Mouse (Mus musculus) gonadal fat pad, adult 2 months (tissue): ENCODE results near the gene Os9. TPM values are rescaled to one million over a fixed set of nuclear protein-coding genes. Genes with fewer than 3 reads are reported as not detected.
"Not testable (repeated sequence)": the region's sequence is repeated elsewhere in the genome, so short reads cannot be mapped to it uniquely, and the experiment has no call there.

Experiments used
- DNase-seq: peaks from one replicate; pipeline ENCODE4 v3.0.0-alpha.2; 2012; ENCODE audit warnings: low read depth
- polyA plus RNA-seq: library from polyadenylated mRNA; depleted of rRNA; stranded (reverse); fragments of >200 nt; gene quantifications from 2 replicates; pipeline ENCODE4 v1.2.3, GENCODE M21; 2012

The Os9 gene
- polyA plus RNA-seq, 1 experiment, result 109 TPM

DNA sequence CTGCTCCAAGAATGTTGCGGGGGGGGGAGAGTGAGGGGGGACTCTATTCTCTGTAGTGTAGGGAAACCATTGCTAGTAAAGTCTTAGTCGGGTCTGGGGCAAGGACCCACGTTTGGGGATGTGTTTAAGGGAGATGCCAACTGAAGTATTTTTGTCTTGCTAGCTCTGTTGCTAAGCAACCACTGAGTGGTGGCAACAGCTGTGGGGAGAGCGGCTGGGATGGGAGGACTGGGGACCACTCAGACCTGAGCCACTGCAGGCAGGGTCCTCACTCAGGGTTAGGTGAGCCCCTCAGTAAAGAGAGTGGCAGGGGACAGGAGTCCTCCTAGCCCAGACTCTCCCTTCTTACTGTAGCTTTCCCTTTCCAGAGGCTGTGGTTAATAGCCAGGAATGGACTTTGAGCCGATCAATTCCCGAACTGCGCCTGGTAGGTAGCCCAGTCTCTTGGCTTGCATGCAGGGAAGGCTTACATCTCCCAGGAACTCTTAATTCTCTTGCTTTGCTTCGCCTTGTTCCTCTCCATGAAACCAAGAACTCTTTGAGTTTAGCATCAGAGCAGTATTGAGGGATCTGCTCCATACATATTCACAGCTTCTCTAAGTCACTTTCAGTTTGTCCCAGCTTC lies 38.8 kb downstream of the Os9 start:
- no peak for DNase-seq

DNA sequence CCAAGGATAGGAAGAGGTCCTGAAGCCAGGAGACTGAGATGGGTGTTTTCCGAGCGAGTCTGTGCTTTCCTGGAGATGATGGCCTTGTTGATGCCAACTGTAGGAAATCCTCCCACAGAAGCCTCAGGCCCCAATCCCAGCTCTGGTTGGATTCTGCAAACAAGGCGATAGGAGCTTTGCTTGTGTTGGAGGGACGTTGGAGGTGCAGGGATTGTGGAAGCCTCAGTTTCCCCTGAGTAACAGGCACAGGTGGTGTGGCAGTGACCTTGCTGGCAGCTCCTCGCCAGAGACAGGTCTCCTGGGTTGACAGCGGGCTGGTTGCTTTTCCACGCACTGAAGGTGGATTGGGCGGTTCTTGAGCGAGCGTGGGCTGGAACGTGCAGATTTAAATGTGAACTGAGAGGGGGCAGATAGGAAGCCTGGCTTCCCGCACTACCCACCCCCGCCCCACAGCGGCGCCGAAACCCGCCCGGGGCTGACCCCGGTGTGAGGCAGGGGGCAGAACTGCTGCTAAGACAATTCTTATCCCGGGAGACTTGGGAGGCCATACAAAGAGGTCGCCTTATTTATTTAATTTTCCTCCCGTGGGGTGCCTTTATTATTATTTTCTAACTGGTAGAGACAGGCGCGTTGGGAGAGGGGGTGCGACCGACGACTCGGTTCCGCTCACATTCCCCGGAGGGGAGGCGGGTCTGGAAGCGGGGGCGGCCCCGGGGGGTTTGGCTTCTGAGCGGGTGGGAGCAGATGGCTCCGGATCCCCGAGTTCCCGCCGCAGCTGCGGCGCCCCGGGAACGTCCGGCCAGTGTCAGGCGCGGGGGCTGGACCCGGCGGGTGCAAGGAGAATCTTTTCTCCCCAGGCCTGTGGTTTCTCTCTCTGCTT lies 39.8 kb downstream of the Os9 start:
- no peak for DNase-seq

DNA sequence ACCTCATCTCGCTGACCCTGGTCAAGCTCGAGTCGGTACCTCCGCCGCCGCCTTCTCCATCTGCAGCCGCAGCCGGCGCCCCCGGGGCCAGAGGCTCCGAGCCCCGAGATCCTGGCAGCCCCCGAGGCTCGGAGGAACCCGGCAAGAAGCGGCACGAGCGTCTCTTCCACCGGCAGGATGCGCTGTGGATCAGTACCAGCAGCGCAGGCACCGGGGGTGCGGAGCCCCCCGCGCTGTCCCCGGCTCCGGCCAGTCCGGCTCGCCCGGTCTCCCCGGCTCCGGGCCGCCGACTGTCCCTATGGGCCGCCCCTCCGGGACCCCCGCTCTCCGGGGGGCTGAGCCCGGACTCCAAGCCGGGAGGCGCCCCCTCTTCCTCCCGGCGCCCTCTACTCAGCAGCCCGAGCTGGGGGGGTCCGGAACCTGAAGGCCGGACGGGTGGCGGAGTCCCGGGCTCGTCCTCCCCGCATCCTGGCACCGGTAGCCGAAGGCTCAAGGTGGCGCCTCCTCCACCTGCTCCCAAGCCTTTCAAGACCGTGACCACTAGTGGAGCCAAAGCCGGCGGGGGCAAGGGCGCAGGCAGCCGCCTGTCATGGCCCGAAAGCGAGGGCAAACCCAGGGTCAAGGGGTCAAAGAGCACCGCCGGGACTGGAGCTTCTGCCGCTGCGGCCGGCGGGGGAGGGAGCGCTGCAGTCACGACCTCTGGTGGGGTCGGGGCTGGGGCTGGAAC lies 41.1 kb downstream of the Os9 start:
- no peak for DNase-seq

DNA sequence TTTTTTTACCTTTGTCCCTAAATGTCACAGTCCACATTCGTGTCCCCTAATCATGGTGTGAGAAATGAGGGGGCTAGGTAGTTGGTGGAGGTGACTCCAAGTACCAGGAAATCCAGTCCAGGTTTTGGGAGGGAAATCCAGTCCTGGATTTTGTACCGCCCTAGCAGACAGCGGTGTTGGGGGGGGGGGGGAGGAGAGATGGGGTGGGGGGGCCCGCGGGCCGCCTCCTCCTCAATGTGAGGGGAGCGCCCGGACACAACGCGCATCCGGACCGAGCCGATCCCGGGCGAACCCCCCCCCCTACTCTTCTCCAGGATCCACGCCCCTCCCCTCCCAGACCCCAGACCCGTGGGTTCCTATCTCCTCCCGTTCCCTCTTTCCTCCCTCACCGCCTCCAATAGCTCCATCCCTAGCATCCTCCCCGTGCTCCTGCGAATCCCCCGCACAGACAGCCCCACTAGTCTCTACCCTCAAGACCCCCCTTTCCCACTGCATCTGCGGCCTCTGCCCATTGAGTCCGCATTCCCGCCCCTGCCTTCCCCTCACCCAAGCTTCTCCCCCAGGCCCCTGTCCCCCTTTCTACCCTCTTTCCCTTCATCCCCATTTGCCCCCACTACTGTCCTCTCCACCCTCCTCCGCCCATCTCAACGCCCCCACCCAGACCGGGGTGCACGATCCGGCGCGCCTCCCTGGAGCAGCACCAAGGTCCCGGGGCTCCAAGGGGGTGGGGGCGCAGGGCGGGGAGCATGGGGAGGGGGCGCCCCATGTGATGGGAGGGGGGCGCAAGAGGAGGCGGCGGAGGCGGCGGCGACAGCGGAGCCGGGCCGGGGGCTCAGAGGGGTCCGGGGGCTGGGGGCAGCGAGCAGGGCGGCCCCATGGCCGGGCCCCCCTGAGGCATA lies 42.0 kb downstream of the Os9 start:
- DNase-seq, result no peak

DNA sequence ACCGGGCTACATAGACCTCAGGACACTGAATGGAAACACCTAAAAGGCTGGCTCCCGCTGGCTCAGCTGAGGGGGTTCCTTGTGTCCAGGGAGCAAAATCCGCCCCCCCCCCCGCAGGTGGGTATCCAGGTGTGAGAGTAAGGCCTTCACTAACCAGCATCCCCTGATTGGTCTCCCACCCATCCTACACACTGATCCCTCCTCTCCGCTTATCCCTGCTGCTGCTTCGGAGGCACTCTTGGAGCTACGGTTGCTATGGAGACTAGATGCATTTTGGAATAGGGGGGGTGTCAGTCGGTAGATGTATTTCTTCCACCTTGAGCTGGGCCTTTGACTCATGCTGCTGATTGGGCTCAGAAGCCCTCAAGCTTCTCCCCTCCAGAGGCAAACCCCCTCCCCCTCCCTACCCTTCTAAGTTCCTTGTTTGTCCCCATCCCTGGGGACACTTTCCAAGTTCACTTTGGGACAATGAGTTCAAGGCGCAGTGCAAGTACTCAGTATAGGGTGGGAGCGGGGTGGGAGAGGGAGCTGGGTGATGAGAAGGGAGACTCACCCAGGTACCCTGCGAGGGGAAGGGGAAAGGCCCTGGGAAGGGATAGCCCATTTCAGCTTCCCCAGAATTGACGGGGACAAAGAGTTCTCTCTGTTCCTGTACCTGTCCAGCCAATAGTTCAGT lies 42.8 kb downstream of the Os9 start:
- no peak for DNase-seq

DNA sequence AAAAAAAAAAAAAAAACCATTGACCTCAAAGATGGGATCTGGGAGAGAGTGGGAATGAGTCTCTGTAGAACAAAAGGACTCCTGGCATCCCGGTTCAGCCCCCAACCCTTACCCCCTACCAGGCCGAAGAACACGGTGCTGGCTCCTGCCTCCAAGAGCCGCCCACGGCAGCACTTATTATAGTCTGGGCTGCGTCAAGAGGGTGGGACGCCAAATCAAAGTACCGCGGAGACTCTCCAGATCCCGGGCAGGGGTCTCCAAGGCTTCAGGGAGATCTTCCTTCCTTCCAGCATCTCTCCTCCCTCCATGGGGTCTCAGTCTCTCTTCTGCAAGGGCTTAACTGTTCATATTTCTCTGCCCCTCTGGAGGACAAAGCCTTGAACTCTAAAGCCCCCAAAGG lies 43.4 kb downstream of the Os9 start:
- no peak for DNase-seq

DNA sequence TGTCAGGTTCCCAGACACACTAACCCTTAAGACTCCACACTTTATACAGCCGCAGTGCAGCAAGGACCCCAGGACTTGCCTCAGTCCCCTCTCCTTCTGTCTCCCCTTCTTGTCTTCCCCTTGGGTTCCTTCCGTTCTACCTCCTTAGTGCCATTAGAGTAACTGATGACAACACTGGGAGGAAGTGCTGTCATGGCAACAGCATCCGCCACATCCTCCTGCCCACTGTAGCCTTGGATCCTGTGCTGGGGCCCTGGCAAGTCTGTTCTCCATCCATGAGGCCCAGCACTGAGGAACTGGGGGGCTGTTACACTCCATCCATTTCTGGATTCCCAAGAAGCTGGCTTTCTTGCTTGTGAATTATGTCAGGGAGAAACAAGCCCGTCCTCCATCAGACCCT lies 44.8 kb downstream of the Os9 start:
- DNase-seq, result no peak

DNA sequence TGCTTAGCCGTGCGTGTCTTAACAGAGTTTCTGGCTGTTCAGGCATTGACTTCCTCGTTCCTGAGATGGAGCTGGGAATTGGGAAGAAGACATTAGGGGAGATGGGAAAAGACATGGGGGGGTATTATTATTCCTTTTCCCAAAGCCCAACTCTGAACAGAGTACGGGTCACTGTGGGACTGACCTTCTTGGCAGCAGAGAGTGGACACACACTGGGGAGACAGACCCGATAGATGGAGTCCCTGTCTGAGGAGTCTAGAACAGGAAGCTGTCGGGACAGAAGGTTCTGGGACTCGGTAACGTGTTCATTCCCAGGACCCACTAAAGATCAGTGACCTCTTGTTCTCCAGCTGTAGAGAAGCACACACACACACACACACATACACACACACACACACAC lies 45.3 kb downstream of the Os9 start:
- DNase-seq, result no peak

DNA sequence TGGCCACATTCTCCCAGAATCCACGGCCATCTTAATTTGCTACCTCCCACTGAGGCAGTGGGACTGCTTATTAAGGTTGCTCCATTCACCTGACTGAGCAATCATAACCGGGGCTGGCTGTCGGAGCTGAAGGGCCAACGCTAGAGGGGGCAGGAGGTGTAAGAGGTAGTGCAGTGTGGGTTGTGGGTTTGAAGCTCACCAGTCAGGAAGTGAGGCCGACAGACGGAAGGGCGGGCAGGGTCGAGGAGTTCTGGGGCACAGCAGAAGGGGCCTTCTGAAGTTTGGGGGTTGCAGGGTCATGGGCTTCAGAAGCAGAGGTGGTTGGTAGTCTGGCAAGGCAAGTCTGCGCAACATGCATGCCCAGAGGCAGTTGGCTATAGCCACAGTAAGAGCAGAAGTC lies 45.9 kb downstream of the Os9 start, which contains the start of gene Agap2:
Agap2 (plus strand) TSS at position 205 of the 400 bp plus-strand sequence.
- DNase-seq, result no peak

DNA sequence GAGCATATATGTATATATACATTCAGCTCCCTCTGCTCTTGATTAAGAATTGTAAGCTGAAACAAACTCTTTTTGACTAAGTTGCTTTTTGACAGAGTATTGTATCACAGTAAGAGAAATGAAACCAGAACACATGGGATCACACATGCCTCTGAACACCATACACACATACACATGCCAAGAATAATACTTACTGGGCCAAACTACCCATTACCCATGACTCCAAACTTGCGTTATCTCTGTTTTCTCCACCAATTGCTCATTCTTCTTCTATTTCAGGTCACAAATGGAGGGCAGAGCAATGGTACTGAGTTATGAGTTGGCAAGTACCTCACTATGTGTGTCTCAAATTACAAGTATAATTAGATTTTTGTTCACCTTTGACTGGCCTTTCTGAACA lies 47.0 kb downstream of the Os9 start:
- no peak for DNase-seq

DNA sequence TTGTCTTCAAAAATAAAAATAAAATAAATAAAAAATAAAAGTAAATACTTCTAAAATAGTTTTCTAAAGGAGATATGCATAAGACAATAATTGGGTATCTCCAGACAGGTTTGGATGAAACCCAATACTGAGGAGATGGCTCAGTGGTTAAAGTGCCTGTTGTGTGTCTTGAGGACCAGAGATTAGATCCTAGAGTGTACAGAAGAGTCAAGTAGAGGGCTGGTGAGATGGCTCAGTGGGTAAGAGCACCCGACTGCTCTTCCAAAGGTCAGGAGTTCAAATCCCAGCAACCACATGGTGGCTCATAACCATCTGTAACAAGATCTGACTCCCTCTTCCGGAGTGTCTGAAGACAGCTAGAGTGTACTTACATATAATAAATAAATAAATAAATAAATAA lies 48.0 kb downstream of the Os9 start:
- DNase-seq, result not testable (repeated sequence)

DNA sequence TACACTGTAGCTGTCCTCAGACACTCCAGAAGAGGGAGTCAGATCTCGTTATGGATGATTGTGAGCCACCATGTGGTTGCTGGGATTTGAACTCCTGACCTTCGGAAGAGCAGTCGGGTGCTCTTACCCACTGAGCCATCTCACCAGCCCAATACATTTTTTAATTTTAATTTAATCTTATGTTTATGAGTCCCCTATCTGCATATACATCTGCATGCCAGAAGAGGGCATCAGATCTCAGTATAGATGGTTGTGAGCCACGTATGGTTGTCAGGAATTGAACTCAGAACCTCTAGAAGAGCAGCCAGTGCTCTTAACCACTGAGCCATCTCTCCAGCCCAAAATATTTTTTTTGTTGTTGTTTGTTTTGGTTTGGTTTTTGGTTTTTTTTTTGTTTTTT lies 48.7 kb downstream of the Os9 start:
- not testable (repeated sequence) for DNase-seq

DNA sequence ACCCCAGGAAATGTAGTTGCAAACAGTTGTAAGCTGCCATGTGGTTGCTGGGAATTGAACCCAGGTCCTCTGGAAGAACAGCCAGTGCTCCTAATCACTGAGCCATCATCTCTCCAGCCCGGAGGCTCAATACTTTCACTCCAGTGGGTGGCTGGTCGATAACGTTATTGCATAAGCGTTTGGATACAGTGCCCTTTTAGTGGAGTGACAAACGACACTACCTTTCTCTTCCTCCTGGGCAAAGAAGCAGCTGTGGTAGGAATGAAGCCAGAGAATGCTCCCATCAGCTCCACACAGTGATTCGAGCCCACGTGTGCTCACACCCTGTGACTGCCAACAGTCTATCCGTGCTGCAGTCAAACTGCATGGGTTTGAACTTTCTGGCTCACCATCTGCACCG lies 49.7 kb downstream of the Os9 start:
- no peak for DNase-seq

DNA sequence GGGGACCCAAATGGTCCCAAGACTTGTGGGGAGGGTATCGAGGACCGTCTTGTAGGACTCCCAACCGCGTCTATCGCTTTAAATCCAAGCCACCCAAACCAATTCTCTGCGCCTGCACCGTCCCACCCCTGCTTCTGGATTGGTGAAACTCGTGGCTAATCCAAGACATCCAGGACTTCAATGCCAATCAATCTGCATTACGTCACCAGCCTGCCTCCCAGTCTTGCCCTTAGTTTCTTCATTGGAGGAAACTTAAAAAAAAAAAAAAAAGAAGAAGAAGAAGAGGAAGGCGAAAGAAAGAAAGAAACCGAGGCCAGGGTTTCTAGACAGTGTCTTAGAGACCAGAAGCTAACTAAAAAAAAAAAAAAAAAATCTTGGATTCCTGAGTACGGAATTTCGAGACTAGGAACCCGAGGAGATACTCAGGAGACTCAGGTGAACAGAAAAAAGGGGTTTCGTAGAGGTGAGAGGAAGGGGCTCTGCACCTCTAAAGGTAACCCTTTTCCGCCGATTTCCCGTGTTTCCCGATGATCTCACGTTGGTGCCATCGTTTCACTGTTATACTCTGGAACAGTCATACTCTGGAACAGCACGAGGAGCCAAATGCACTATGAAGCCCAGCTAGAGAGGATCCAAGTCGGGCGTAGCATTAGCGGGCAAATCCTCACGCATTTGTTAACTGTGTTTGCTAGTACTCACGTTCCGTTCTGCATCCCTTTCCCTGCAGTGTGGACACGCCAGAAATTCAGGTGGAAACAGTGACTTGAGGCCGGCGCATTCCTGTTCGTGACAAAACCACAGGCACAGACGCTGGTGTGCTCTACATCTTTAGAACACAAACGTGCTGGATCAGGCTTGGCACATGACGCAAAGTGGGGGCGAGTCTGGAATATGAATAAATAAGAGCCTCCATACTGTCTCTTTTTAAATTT lies 50.5 kb downstream of the Os9 start, which contains the start of gene Tspan31:
Tspan31 (minus strand) TSS at position 75 of the 932 bp plus-strand sequence.
- peak; percentile 85 for DNase-seq

DNA sequence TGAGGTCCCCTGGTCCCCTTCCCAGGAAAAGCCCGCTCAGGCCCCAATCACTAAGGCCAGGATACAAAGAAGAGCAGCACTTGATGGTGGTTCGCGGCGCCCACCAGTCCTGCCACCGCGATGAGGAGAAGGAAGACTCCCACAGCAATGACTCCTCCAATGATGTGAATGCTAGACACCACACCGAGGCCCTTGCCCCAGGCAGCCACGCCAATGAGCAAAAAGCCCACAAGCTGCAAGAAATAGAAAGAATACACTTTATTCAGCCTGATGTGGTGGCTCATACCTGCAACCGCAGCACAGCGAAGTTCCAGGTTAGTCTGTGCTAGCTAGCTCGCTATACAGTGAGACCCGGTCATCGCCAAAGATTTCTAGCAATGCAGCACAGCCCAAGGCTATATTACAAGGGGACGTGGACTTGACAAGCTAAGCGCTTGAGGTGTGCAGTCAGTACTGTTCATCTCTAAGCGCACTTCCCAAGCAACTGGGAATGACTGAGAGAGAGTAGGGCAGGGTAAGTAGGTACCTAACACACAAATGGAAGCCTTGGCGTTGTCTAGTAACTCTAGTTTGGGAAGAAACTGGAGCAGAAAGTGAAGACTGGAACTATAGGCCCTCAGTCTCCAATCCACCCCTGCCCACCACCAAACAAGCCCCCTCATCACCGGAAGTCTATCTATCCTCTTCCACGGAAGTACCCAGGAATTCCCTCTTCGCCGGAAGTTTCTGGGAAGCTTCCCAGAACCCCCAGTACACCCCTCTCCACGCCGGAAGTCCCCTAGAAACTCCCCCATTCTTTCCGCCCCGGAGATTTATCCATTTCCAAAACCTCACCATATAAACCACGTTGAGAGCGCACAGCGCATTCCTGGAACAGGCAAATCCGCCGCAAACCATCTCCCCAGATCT lies 51.4 kb downstream of the Os9 start:
- no peak for DNase-seq

DNA sequence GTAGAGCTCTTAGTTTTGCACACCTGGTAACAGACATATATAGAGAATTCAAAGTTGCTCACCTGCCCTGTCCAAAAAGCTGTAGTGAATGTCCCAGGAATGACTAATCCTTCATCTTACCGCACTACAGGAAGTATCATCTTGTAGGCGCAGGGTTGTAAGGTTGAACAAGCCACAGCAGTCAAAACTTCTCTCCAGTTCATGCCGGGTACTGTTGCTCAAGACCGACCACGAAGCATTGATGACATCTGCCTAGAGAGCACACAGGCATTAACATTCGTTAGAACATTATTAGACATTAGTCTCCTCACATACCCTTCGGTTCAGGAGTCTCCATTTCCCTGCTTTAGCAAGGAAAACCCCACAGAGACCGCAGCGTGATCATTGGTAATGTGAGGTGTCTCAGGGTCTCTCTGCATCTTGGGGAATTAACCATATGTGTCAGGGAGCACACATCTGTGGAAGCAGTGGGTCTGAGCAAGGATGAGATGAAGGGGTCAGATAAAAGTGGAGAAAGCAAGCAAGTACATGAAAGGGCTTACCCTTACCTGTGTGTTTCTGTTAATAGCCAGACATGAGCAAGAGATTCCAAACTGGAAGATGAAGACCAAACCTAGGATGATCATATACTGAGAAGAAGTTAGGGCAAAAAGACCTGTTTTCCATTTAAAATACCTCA lies 52.4 kb downstream of the Os9 start:
- DNase-seq, result no peak

DNA sequence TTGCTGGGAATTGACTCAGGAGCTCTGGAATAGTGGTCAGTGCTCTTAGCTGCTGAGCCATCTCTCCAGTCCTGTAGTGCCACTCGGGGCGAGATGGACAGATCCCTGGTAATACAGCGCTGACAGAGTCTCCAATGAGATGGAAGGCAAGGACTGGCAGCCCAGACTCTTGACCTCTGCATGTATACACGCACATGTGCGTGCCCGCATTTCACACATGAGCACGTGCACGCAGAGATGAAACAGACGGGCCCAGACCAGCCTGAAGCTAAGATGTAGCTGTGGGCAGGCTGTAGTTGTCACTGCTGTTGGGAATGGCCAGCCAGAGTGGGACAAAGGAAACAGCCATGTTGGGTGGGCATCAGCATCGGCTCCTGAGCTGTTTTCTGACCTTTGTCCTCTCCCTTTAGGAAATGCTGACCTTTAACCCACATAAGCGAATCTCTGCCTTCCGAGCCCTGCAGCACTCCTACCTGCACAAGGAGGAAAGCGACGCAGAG lies 54.4 kb downstream of the Os9 start:
- no peak for DNase-seq

DNA sequence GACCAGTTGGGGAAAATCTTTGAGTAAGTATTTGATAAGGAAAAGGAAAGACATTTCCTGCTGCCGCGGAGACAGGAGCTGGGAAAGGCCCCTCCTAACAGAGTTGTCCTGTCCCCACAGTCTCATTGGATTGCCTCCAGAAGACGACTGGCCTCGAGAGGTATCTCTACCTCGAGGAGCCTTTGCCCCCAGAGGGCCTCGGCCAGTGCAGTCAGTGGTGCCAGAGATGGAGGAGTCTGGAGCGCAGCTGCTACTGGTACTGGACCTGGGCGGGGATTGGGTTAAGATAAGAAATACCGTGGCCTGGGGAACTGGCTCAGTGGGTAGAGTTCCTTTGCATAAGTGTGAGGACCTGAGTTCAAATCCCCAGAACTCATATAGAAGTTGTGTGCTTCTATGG lies 55.0 kb downstream of the Os9 start:
- DNase-seq, result no peak
